Mouse (Mus musculus): ENCODE measurements around the gene Trmt1.

Gene Trmt1

GRCm38 (mm10) chr8:84733959-84734358 is 47.9 kb downstream of the Trmt1 start:
- DNase-seq, result no peak

- no peak for DNase-seq
Observed at GRCm38 (mm10) chr8:84734680-84735079, 48.6 kb downstream of the Trmt1 start.

- no peak for DNase-seq
Observed at GRCm38 (mm10) chr8:84735597-84735996, 49.5 kb downstream of the Trmt1 start.

GRCm38 (mm10) chr8:84736521-84736920 is 50.4 kb downstream of the Trmt1 start:
- DNase-seq, result no peak

GRCm38 (mm10) chr8:84737608-84738007 is 51.5 kb downstream of the Trmt1 start:
- DNase-seq, result peak; percentile 93

GRCm38 (mm10) chr8:84738266-84738665 is 52.2 kb downstream of the Trmt1 start:
- DNase-seq, result peak; percentile 38

GRCm38 (mm10) chr8:84738715-84739400 is 52.8 kb downstream of the Trmt1 start:
- no peak for DNase-seq

- DNase-seq, result no peak
Observed at GRCm38 (mm10) chr8:84739401-84739742, 53.3 kb downstream of the Trmt1 start.

- DNase-seq, result no peak
Observed at GRCm38 (mm10) chr8:84740895-84741843, 55.1 kb downstream of the Trmt1 start.

- peak; percentile 89 for DNase-seq
Observed at GRCm38 (mm10) chr8:84742171-84743053, 56.3 kb downstream of the Trmt1 start.

GRCm38 (mm10) chr8:84743054-84743415 is 56.9 kb downstream of the Trmt1 start:
- DNase-seq, result no peak

- DNase-seq, result peak; percentile 89
Observed at GRCm38 (mm10) chr8:84743517-84744420, 57.7 kb downstream of the Trmt1 start.

GRCm38 (mm10) chr8:84745032-84745925 is 59.2 kb downstream of the Trmt1 start:
- peak; percentile 88 for DNase-seq

Data from embryo, embryonic 11 days (tissue).